Mouse (Mus musculus) thymus, adult 2 months (tissue): ENCODE measurements around the gene Wdr1.

Experiments used
- CTCF ChIP-seq: fragments of 200-500 bp; IDR thresholded peaks from 2 replicates; pipeline ENCODE4 v1.5.1; 2012; ENCODE audit warnings: mild to moderate bottlenecking, control low read depth, low read length, moderate library complexity, borderline replicate concordance; ENCODE audit not compliant: control insufficient read depth, poor library complexity, insufficient read depth; ENCODE audit errors: extremely low read depth
- POLR2A ChIP-seq: fragments of 200-500 bp; IDR thresholded peaks from 2 replicates; pipeline ENCODE4 v1.6.1; 2012; ENCODE audit warnings: mild to moderate bottlenecking, low read length, control low read depth, moderate library complexity; ENCODE audit not compliant: control insufficient read depth, poor library complexity, insufficient read depth; ENCODE audit errors: extremely low read depth

DNA sequence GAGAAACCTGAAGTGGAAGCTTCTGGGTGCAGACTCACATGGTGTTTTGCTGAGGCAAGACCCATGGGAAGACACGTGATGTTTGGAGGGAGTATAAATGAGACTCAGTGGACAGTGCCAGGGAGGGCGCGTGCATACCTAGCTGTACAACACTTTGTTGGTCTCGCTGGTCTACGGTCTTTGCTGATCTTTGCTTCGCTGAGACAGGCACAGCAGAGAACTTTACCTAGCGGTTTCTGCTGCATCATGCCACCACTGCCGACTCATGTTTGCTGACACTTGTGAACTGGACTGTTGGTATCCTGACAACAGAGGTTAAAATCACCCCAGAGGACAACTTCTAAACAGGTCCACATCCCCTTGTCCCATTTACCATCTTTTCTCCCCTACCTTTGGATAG lies 63.0 kb downstream of the Wdr1 start:
- no peak for TF ChIP-seq CTCF
- TF ChIP-seq POLR2A, result no peak
